Mouse (Mus musculus) urinary bladder, adult 2 months (tissue): ENCODE results near the gene Ppig. TPM values are rescaled to one million over a fixed set of nuclear protein-coding genes. Genes with fewer than 3 reads are reported as not detected.
"Not testable (repeated sequence)": the region's sequence is repeated elsewhere in the genome, so short reads cannot be mapped to it uniquely, and the experiment has no call there.

Experiments used
- DNase-seq: peaks from one replicate; pipeline ENCODE4 v3.0.0; 2022; ENCODE audit warnings: low spot score
- polyA plus RNA-seq: library from polyadenylated mRNA; depleted of rRNA; stranded (reverse); fragments of >200 nt; gene quantifications from 2 replicates; pipeline ENCODE4 v1.2.3, GENCODE M21; 2012; rRNA removed

The Ppig gene
- 16.5 and 19.6 TPM in 2 replicates for polyA plus RNA-seq

DNA sequence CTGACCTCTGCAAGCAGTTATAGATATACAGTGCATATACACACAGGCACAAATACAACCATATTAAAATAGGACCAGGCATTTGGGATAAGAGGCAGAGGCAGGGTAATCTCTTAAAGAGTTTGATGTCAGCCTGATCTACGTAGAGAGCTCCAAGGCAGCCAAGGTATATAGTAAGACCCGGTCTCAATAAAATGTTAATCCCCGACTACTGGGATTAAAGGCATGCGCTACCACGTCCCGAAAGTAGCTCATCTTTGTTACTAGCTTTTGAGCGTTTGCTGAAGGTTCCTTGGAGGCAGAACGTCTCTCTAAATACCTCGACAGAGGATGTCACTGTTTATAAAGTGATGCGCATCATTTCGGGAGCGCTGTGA, at the start of gene Ppig:
TSS of gene Ppig (plus strand) at position 273 of the 377 bp plus-strand sequence.
- DNase-seq = no peak

DNA sequence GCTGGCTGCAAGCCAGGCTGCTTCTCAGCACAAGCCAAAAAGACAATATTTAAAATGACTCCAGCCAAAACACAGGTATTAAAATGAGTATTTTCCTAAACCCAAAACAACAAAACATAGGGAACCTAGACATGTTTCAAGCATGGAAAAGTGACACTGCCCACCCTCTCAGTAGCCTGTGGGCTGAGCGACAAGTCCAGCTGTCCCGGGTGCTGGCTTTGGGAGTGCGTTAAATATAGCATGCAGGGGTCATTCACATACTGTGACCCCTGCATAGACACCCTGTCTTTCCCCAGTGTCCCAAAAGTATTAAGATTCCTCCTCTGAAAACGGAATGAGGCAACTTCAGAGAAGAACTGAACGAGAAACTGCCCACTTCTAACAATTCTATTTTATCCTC, 48.6 kb upstream of the Ppig start:
- DNase-seq = no peak

DNA sequence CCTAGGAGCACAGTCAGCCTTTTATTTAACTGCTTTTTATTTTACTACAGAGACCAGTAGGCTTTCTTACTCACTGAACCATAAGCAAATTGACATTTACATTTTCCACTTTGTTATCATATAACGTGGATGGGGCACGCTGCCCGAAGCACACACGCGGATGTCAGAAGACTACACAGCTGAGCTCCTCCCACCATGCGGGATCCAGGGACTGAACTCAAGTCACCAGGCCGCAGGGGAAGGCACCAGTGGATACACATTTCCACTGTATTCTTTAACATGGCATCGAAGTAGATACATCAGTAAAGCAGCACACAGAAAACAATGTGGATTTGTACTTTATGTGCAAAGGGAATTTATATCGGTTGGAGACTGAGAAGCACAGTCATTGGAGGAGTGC, 47.1 kb upstream of the Ppig start:
- no peak for DNase-seq

DNA sequence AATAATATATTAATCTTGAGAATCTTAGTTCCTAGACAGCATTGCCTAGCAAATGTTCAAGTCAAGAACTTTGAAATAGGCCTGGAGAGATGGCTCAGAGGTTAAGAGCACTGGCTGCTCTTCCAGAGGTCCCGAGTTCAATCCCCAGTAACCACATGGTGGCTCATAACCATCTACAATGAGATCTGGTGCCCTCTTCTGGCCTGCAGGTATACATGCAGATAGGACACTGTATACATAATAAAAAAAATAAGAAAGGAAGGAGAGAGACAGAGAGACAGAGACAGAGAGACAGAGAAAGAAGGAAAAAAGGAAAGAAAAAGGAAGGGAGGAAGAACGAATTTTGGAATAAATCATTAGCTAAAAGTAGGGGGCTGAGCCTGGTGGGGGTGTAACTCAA, 45.6 kb upstream of the Ppig start:
- DNase-seq = no peak

DNA sequence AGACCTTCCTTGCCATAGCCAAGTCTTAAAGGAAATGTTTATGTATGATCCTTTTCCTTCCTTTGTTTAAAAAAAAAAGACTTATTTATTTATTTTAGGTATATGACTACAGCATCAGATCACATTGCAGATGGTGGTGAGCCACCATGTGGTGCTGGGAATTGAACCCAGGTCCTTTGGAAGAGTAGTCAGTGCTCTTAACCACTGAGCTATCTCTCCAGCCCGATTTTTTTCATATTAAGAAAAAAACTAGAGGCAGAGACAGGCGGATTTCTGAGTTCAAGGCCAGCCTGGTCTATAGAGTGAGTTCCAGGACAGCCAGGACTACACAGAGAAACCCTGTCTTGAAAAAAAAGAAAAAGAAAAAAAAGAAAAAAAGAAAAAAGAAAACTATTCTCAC, 45.1 kb upstream of the Ppig start:
- DNase-seq = not testable (repeated sequence)

- no peak for DNase-seq
These were observed 42.4 kb upstream of the Ppig start for GRCm38 (mm10) chr2:69679990-69680389.

GRCm38 (mm10) chr2:69681931-69682330, 40.4 kb upstream of the Ppig start:
- no peak for DNase-seq

DNA sequence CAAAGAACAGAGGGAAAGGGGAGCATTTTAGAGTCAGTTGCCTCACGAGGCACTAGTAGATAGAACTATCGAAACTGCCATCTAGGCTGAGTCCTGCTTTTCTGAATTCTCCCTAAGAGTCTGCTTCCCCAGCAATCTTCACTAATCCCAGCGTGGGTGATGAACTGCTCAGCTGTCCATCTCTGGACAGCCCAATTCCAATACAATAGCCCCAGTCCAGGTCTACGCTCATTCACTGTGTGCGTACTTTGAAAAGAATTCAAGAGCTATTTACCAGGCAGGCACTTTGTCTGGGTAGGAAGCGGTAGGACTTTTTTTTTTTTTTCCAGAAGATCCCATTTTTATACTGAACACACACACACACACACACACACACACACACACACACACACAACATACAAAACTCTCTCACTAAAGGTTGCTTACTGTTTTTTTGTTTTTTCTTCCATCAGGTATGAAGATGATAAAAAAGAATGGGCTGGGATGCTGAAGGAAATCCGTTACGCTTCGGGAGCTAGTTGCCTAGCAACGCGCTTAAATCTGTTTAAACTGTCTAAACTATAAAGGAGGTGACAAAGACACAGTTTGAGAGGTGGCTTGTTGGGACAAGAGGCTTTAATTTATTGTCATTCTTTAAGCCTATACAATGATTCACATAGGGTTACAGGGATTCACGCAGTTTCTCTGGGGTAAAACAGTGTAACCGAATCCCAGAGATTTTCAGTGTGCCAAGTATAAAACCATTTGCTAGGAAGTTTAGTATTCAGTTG, 39.1 kb upstream of the Ppig start:
- DNase-seq = no peak

GRCm38 (mm10) chr2:69684488-69684887, 37.9 kb upstream of the Ppig start:
- DNase-seq = no peak

DNA sequence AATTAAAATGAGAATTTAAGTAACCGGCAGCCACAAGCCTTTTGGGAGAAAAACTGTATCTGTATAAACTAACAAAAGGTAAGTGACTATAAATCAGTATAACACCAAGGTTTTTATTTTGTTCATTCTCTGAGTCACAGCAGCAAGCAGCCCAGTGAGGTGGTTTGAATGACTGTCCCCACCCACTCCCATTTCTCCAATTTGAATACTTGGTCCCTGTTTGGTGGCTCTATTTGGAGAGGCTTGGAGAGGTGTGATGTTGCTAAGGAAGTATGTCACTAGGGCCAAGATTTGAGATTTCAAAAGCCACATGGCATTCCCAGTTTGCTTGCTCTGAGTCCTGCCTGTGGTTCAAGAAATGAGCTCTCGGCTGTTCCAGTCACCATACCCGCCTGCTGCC, 32.1 kb upstream of the Ppig start:
- DNase-seq = no peak

GRCm38 (mm10) chr2:69690843-69691242, 31.5 kb upstream of the Ppig start:
- DNase-seq = no peak

- DNase-seq = no peak
These were observed 28.8 kb upstream of the Ppig start for GRCm38 (mm10) chr2:69693501-69693900.

DNA sequence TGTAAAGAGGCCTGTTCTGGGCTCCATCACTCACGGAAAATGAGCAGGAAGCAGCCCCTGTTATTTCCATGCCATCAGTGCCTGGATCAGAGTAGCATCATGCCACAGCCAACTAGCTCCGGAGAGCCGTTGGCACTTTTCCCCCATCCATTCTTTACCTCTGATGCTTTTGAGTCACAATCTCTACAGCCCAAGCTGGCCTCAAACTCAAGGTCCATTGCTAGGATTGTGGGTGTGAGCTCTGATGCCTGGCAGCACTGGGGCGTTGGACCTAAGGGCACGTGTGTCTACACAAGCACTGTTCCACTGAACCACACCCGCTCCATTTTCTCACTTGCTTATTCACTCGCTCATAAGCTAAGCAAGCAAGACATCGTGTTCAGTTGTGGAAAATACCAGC, 21.9 kb upstream of the Ppig start:
- DNase-seq = no peak

- no peak for DNase-seq
These were observed 10.2 kb upstream of the Ppig start for GRCm38 (mm10) chr2:69712171-69712570.

DNA sequence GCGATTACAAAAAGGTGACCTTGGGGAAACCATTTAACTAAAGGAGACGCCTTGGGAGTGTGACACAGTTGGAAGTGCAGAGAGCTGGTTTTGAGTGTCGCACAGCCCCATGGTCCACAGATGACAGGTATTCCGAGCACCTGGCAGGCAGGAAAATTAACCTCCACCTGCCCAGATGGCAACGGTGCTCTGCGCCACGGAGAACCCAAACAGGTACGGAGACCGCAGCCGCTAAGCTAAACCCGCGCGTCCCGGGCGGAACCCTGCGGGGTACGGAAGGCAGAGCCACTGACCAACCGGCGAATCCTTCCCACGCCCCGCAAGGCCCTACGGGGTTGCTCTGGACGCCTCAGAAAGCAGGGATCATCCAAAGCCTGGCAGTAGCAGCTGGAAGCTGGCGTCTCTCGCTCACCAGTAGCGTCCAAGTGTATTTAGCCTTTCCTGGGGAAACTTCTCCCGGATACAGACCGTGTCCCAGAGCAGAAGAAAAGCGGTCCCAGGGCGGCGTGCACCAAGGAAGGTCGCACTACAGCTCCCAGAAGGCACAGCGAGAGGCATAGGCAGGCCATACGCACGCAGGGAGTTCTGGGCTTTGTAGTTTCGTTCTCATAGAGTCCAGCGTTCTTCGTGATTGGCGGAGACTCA, 9.2 kb upstream of the Ppig start, which contains the start of gene Fastkd1:
TSS of gene Fastkd1 (minus strand) at position 536 of the 645 bp plus-strand sequence.
- DNase-seq = peak; percentile 67

- no peak for DNase-seq
These were observed 8.7 kb upstream of the Ppig start for GRCm38 (mm10) chr2:69713626-69714014.

DNA sequence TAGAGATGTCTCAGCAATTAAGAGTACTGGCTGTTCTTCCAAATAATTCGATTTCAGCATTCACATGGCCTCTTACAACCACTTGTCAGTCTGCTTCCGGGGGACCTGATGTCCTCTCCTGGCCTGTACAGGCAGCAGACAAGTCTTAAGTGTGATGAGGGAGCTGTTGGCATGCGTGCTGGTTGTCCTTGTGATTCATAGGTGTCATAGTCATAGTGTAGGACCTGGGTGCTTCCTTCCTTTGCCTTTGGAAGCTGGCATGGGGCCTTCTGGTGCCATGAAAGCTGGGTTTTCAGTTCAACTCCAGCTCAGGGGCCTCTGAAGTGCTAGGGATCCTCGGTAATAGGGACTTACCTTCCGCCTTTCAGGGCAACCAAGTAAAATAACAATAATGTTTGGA, 8.2 kb upstream of the Ppig start:
- DNase-seq = no peak

GRCm38 (mm10) chr2:69716483-69716882, 5.9 kb upstream of the Ppig start:
- no peak for DNase-seq

GRCm38 (mm10) chr2:69719121-69719520, 3.2 kb upstream of the Ppig start:
- no peak for DNase-seq

DNA sequence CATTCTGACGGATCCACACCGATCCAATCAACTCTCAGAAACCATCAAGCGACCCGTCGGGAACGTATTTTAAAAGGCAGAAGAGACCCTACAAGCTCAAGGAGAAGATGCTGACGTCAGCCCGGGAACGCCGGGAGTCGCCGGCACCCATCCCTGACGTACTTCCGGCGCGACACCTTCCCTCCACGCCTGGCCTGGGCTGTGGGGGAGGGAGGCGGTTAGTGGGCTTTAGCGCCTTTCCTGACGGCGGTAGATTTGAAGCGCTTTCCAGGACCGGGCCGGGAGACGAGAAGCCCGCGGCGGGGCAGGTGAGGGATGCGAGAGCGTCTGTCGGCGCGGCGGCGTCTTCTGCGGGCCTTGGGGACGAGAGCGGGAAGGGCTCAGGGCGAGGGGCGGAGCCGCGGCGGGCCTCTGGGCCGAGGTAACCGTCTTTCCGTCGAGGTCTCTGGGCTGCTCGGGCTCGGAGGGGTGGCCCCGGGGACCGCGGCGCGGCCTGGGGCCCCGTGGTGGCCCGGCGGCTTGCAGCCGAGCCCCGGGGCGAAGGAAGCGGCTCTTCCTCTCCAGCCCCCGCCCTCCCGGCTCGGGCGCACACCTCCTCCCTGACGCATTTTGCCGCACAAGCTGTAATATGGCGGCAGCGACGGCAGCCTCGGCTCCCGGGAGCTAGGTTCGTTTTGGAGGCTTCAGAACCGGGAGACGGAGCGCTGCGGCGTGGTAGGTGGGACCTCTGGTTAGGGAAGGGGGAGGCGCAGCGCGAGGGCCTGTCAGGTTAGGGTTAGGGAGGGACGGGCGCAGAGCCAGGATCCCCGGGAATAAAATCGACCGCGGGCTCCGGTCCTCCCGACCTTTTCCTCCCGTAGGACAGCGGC, 539 bp downstream of the Ppig start:
- DNase-seq = peak; percentile 94

- DNase-seq = no peak
These were observed 1.1 kb downstream of the Ppig start for GRCm38 (mm10) chr2:69723519-69723825.

GRCm38 (mm10) chr2:69745091-69745490, 22.7 kb downstream of the Ppig start:
- DNase-seq = no peak

DNA sequence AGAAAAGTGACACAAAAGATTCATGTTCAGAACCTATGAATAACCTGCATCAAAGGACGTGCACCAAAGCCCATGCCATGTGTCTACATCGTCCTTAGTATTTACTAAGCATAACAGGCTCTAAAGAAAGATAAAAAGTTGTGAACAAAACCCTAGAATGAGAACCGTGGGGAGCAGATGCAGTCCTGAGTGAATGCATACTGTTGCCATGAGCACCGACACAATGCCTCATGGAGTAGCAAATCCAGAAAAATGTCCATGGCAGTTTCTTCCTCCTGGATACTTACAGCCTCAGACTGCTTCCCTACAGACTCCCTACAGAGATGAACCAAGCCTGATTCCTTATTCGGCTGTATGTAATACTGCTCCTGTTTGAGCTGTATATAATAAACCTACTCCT, 38.6 kb downstream of the Ppig start:
- no peak for DNase-seq
